Mouse (Mus musculus) lung, postnatal 14 days (tissue): ENCODE measurements around the gene Zfp968.
"Not testable (repeated sequence)": the region's sequence is repeated elsewhere in the genome, so short reads cannot be mapped to it uniquely, and the experiment has no call there.

Source experiments
- DNase-seq: peaks from one replicate; pipeline ENCODE4 v3.0.0; 2021

Gene Zfp968

GRCm38 (mm10) chr2:175372136-175372535 lies at the start of gene Zfp968:
TSS of gene Zfp968 (plus strand) at chr2:175372436.
- not testable (repeated sequence) for DNase-seq

- DNase-seq, result not testable (repeated sequence)
Measured at GRCm38 (mm10) chr2:175338097-175338496, 34.1 kb upstream of the Zfp968 start, which contains the start of gene Gm4631. TSS of gene Gm4631 (minus strand) at chr2:175338197.
